Mouse (Mus musculus) spleen, adult 2 months (tissue): ENCODE results near the gene 2310039H08Rik.

Source experiments
- CTCF ChIP-seq: fragments of 200-500 bp; IDR thresholded peaks from 2 replicates; pipeline ENCODE4 v1.5.1; 2011; ENCODE audit warnings: mild to moderate bottlenecking, inconsistent platforms; ENCODE audit not compliant: insufficient read depth, insufficient read length, insufficient replicate concordance; ENCODE audit errors: extremely low read depth
- POLR2A ChIP-seq: fragments of 200-500 bp; IDR thresholded peaks from 2 replicates; pipeline ENCODE4 v1.6.1; 2011; ENCODE audit warnings: low read depth, low read length, inconsistent platforms

DNA sequence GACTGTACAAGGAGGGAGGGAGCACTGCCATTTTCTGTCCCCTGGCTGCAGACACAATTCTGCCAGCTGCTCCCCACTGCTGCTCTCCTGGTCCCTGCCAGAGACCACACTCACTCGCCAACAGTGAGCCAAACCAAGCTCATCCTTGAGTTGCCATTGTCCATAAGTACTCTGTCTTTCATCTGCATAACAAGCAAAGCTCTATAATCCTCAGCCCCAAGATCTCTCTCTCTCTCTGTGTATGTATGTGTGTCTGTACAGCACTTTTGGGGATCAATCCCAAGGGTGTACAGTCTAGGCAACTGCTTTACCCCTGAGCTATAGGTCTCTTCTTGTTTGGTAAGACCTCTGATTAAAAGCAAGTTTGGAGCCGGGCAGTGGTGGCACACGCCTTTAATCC, 38.2 kb downstream of the 2310039H08Rik start:
- TF ChIP-seq POLR2A (no peak), CTCF (no peak)
